Mouse (Mus musculus) liver, adult 2 months (tissue): ENCODE measurements at regions not wholly inside any gene's neighbourhood (a gene's known extent, or its start where the extent isn't known, plus 50 kb on each side); places are given as distances from the start of the nearest gene placed in this dataset.

Source experiments
- CTCF ChIP-seq: fragments of 200-500 bp; IDR thresholded peaks from 2 replicates; pipeline ENCODE4 v1.5.1; 2011; ENCODE audit warnings: low read depth, low read length, control low read depth
- POLR2A ChIP-seq: fragments of 200-500 bp; IDR thresholded peaks from 2 replicates; pipeline ENCODE4 v1.6.1; 2011; ENCODE audit warnings: low read length, control low read depth; ENCODE audit not compliant: insufficient read depth; ENCODE audit errors: extremely low read depth

- TF ChIP-seq CTCF (no peak), POLR2A (no peak)
Observed at GRCm38 (mm10) chr7:111257842-111258241, 175.0 kb upstream of the Eif4g2 start.
